Mouse (Mus musculus) hindlimb bud, embryonic 11.5 days (tissue): ENCODE results near the gene Itpr1.

ENCODE experiments used
- DNase-seq: peaks from one replicate; pipeline ENCODE4 v3.0.0-alpha.2; 2012; ENCODE audit warnings: low read depth, low spot score; ENCODE audit errors: extremely low spot score

Gene Itpr1

GRCm38 (mm10) chr6:108212881-108213295 is at the start of gene Itpr1:
Gene Itpr1 (plus strand): TSS chr6:108213096.
- peak; percentile 90 for DNase-seq

DNA sequence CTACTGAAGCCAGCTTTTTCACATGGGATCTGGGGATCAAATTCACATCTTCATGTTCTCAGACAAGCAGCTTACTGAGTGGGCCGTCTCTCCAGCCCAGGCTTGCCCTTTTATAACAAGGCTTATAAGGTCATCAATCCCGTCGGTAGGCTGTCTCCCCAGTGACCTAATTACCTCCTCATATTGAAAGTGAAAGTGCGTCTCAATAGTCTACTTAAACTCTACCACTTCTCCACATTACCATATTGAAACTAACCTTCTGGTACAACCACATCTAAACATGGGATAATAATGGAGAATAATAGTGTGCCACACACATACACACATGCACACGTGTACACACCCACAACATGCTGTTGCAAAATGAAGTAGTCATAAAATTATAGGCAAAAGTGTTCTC is 48.0 kb upstream of the Itpr1 start:
- DNase-seq, result no peak

- no peak for DNase-seq
Measured at GRCm38 (mm10) chr6:108165598-108165997, 47.3 kb upstream of the Itpr1 start.

- DNase-seq, result no peak
Measured at GRCm38 (mm10) chr6:108167946-108168680, 44.8 kb upstream of the Itpr1 start.

DNA sequence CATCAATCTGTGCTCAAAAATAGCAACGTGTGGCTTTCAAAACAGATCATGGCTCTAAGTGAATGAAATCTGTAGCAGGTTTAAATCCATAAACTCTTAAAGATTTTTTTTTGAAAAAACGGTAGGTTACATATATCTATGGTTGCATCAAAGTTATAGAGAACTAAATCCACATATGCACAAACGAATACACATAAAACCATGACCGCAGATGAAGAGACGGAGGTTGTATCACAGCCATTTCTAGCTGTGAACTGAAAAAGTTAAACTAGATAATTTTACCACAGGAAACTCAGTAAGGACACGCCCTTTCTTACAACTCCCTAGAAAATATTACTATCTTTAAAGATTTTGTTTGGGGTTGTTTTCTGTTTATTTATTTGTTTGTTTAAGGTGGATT is 44.2 kb upstream of the Itpr1 start:
- DNase-seq, result no peak

DNA sequence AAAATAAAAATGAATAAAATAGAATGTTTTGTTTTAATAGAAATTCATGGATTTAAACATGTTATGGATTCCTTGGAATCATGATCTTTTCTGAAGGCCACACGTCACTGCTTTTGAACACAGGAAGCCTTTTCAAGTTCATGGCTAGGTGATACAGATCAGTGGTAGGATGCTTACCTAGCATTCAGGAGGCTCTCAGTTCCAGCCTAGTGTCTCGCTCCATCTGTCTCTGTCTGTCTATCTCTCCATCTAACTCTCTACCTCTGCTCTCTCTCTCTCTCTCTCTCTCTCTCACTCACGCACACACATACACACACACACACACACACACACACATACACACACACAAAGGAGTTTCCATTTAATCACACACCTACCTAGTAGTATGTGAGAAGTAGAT is 43.4 kb upstream of the Itpr1 start:
- DNase-seq, result no peak

GRCm38 (mm10) chr6:108172219-108172618 is 40.7 kb upstream of the Itpr1 start:
- DNase-seq, result no peak

GRCm38 (mm10) chr6:108174181-108174580 is 38.7 kb upstream of the Itpr1 start:
- no peak for DNase-seq

DNA sequence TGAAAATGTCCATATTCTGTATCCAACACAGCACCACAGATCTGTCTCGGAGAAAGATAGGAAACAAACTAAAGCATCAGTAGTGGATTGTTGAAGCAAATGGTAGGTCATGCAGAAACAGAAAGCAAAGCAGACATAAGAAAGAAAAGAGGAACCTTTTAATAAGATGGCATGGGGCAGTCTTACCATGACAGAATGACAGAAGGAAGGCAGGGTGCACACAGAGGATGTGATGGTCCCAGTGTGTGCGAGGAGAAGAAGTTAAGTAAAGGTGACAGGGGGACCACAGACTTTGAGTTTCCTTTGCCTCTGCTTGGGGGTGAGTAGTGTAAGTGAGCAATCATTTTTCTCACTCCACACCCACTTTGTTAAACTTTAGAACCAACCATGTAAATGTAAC is 33.8 kb upstream of the Itpr1 start:
- no peak for DNase-seq

DNA sequence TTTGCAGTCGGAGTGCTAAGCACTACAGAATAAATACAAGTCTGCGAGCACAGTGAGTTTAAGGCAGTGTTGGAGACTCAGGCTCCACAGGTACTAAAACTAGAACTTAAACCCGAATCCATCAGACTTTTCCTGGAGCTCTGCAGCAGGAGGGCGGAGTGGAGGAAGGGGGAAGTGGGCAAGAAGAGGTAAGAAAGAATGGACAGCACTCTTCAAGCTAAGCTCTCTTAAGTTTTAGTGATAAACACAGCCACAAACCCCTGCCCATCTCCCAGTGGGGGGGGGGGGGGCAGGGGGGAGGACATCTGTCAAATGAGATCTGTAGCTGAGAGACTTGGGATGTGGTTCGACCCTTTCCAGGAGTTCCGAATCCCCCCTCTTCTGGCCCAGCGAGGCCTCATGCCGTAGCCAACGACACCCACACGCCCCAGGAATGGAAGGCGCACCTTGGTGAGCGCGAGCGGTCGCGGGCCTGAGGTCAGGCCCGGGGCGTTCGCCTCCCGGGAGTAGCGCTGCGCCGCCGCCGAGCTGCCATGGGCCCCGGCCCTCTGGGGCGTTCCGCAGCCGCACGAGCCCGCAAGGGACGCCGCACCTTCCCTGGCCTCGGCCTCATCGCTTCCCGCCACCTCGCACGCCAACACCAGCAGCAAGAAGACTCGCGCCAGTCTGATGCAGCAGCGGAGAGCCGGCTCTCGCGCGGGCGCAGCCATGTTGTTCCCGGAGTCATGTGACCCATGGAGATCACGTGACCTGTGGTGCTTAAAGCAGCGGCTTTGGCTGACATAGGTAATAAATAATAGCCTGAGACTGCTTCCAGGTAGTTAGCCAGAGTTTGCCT is 27.8 kb upstream of the Itpr1 start, which contains the start of gene Sumf1:
Sumf1 (minus strand) TSS at position 736 of the 838 bp plus-strand sequence.
- DNase-seq, result peak; percentile 93

- DNase-seq, result no peak
Measured at GRCm38 (mm10) chr6:108185685-108186009, 27.2 kb upstream of the Itpr1 start.

GRCm38 (mm10) chr6:108190690-108191089 is 22.2 kb upstream of the Itpr1 start:
- DNase-seq, result no peak

- DNase-seq, result no peak
Measured at GRCm38 (mm10) chr6:108192632-108193031, 20.3 kb upstream of the Itpr1 start.

- no peak for DNase-seq
Measured at GRCm38 (mm10) chr6:108196665-108197064, 16.2 kb upstream of the Itpr1 start.

GRCm38 (mm10) chr6:108197117-108197516 is 15.8 kb upstream of the Itpr1 start:
- no peak for DNase-seq

DNA sequence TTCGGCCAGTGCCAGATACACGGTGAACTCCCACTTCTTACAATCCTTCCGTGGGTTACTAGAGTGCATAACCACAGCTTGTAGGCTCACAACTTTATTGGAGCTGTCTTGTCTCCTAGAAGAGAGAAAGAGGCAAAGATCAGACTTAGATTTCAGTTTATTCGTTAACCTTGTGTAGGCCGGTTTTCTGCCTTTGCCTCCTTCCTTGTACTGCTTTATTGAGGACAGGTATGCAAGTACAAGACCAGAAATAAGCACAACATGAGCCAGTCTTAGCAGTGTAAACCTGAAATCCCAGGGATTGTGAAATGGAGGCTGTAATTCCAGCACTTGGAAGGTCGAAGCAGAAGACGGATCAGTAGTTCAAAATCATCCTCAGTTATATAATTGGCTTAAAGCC is 14.6 kb upstream of the Itpr1 start:
- DNase-seq, result no peak

- DNase-seq, result no peak
Measured at GRCm38 (mm10) chr6:108204322-108204721, 8.6 kb upstream of the Itpr1 start.

- no peak for DNase-seq
Measured at GRCm38 (mm10) chr6:108206145-108206544, 6.8 kb upstream of the Itpr1 start.

DNA sequence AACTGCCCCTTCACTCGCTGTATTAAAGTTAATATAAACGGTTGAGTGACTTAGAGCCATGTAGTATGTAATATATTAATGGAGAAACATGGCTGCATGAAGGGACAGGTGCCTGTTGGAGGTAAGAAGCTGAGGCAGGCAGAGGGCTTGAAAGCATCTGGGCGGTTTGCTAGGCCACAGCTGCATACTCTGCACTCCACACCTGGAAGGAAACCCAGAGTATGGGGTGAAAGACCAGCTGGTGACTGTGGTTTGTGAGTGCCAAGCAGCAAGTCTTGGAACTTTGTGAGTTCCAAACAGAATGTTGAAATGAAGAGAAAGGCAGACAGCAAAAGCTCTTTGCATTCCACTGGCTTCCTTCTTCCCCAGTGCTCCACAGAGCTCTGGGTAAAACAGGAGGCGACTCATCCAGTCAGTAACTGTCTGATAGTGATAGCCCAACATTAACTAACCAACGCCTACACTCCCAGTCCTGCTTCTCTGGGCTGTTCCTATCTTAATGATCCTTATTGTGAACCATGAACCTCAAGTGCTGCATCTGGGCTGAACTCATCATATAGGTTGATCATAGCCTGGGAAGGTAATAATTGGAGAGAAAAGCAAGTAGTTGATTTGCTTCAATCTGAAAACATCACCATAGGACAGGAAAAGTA is 5.9 kb upstream of the Itpr1 start:
- DNase-seq, result no peak

GRCm38 (mm10) chr6:108211896-108212880 is 708 bp upstream of the Itpr1 start:
- DNase-seq, result no peak
